Mouse (Mus musculus): ENCODE results near the gene Uhrf1. TPM values are rescaled to one million over a fixed set of nuclear protein-coding genes. Genes with fewer than 3 reads are reported as not detected.
A peak's percentile ranks its signal among the peaks of the same experiment; 100 is the strongest.

The Uhrf1 gene
- total RNA-seq, 1 experiment from 2014 or later, result 25.6 TPM

DNA sequence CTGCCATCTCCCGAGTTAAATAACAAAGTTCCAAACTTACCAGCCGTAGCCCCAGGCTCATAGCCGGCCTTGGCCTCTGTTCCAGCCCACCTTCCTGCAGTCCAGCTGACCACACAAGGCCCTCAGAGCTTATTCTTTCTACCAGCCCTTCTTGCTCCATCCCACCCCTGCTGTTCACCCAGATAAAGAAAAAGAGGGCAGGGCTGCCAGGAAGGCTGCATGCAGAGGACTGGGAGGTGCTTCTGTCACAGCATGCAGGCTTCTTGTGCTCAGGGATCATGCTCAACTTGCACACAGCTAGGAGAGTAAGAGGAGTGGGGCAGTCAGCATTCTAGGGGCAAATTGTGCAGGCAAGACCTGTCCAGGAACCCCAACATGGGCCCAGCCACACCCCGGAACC is 45.0 kb downstream of the Uhrf1 start:
- no peak for DNase-seq

DNA sequence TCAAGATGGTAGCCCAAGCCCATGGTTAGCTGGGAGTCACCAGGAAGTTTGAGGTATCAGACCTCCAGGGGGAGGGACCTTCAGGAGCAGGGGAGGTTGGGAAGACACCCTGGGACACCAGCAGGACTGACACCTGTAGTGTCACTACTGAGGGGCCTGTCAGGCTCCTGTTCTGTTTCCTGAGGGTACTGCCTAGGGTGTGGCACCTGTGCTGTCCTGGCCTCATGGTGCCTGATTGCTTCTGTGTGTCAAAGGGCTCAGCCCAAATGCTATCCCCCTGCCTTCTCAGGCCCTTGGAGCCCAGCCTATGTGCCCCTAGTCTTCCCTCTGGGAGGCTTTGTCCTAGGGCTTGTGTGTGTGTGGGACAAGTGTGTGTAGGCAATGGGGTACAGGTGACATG is 45.5 kb downstream of the Uhrf1 start:
- DNase-seq, result no peak

DNA sequence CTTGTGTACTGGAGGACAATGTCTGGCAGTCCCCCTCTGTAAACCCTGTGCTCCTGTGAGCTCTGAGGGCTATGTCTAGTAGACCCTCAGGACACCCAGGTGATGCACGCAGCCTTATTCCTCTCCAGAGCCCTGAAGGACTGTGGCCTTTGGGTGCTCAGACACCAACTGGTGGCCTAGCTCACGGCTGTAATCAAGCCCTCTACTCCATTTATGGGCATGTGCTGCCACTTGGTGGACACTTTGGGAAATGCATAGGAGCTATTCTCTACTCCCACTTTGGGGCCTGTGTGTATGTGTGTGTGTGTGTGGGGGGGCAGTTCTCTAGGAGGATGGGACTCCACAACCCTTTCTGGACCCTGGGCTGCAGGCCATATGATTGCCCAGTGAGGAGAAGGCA is 47.6 kb downstream of the Uhrf1 start:
- DNase-seq, result peak; percentile 88

DNA sequence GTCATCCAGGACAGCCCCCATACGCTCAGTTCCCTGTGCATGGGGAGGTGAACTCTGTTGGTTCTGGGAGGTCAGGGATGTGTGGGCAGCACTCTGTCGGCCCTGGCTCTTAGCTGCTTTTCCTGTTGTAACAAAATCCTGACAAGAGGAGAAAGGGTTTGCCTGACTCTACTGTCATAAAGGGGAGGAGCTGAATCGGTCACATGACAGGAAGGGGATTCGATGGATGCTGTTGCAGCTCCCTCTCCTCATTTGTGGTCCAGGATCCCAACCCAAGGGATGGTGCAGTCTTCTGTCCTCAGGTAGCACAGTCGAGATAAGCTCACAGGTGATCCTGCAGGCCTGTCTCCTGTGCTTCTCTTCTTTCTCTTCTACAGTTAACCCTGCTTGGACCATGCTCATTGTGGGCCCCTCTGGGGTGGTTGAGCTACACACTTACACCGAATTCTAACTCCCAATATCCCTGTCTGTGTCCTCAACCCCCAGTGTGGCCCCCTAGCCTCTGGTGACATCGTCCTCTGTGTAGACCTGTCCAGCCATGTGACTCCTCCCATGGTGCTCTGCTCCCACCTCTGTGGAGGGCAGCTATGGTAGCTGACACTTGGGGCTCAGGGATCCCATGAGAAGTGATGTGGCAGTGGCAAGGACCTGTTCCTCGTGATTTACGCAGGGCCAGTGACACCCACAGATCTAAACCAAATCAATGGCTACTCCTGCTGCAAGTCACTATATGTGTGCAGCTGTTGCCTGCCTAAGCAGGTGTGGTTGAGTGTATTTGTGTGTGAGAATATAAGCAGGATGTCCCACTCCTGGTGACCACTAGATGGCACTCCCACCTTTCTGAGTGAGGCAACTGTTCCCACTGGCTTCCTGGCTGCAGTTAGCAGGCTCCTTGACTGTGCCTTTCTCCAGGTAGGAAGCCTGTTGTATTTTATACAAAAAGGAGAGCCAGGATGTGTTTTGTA is 54.1 kb downstream of the Uhrf1 start:
- peak; percentile 84 for DNase-seq

DNA sequence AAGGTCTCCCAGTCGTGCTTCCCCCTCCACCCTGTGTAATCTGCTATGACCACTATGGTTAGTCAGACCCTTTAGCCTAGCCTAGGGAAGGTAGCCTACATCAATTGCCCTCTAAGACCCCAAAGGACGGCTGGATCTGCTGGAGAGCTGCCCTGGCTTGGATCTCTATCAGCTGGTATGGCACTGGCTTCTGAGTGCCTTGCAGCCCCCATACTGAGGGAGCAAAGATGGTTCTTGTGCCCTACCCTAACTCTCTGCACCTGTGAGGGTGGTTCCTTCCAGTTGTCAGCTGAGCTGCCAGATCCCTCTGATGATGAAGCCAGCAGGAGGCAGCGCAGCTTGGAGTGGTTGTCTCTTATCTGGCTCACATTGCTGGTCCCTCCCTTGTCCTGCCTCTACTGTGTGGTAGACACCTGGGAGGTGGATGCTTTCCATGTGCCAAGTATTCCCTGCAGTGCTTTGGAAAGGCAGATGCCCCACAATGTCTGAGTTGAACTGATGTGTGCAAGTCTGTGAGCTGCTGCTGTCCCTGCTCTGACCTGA is 56.1 kb downstream of the Uhrf1 start:
- no peak for DNase-seq

DNA sequence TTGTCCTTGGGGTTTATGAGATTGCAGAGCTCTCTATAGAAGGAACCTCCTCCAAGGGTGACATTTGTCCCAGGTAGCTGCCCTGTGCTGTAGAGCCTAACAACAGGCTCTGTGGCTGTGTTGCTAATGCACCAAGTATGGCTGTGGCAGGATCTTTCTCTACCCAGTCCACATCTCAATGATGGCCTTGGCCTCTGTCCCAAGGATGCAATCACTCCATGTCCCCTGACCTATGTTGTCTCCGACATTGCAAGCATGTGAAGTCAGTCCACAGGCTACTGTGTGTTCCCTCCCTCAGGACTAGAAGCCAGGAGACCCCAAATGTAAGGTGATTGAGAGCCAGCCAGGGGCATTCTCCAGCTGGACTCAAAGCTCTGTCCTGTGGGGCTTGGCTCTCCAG is 56.7 kb downstream of the Uhrf1 start:
- DNase-seq, result peak; percentile 57

DNA sequence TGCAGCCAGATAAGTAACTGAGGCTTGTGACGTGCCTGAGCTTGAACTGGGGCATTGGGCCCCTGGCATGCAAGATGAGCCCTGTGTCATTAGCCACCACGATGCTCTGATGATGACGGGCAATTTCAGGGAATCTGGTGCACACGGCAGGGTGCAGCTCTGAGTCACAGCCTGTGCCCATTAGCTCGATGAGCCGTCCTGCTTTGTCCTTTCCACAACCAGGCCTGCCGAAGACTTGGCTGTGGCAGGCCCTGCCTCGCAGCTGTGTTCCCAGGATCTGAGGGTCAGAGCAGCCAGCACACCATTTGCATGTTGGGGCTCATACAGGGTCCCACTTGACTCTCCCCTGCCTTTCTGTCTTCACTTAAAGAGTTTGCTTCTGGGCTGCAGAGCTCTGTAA is 57.3 kb downstream of the Uhrf1 start:
- peak; percentile 59 for DNase-seq

DNA sequence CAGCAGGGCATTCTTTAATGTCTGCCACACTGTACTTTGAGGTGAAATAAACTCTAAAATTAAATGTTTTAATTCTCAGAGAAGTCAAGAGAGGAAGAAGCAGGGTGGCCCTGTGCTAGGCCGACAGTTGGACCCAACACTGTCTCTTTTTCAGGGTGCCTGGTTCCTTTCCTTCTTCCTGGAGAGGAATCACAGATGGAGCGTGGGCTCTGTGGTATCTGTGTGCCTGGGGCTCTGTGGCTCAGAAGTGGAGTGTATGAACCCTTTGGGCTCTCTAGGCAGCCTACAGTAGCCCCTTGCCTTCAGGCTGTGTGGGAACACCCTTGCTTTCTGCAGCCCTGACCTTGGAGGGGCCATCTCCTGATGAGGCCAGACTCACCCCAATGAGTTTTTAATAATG is 58.4 kb downstream of the Uhrf1 start:
- no peak for DNase-seq

DNA sequence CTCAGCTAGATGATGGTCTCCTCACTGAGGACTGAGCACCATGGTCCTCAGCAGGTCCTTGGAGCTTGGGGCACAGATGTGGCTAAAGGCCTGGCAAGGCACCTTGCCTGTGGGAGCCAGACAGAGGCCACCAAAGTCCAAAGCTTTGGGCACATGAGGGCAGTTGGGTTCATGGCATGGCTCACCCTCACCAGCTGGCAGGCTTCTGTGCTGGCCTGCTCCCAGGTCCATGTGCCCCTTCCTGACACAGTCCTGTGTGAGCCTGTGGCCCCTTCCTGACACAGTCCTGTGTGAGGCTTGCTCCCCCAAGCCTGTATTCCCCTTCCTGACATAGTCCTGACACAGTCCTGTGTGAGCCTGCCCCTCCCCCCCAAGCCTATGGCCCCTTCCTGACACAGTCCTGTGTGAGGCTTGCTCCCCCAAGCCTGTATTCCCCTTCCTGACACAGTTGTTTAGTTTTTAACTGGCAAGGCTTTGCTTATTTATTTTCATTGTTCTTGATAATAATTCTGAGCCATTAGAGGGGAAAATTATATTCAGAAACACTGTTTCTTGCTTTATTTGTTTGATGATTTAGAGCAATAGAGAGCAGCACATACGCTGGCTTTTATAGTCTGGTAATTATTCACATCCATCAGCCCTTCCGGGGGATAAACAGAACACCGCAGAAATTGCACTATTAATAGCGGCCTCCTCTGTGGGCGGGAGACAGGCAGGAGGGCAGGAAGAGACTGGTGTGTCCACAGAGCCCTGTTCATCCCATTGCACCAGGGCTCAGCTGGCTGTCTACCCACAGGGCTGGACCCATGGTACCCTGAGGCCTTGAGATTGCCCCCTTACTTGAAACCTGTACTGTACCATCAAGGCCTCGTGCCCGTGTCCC is 62.9 kb downstream of the Uhrf1 start:
- DNase-seq, result no peak

DNA sequence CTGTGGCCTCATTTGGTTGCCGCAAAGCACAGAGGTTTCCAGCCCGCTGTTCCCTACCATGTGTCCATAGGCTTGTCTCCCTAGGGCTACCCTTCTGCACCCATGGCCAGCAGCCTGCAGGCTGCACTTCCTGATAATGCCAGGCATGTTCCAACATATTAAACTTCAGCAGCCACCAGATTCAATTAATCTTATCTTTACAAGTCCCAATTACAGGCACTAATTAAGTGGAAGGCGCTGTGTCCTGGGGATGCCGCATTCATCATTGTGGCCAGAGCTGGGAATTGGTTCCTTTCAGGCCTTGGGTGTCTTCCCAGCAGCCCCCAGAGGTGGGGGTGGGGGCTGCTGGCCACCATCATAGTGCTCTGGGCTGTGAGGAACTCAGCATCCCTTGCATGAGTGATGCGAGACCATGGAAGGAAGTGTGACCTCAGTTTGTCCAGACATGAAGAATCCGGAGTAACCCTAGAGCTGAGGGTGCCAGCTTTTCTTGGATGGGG is 65.2 kb downstream of the Uhrf1 start:
- no peak for DNase-seq

DNA sequence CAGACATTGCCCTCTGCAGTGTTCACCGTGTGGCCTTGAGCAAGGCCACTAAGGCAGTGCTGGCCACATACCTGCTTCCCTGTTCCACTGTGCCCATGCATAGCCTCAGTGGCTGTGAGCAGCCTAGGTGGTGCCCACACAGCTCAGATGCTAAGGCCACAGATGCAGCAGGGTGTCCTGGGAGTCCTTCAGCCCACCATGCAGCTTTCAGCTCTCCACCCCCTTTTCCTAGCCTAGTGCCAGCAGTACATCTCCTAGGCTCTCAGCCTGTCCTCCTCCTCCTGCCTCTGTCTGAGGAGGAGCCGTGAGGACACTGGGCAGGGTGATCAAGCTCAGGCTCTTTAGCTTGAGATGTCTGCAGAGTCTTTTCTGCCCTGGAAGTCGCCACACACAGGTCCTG is 67.0 kb downstream of the Uhrf1 start:
- no peak for DNase-seq

DNA sequence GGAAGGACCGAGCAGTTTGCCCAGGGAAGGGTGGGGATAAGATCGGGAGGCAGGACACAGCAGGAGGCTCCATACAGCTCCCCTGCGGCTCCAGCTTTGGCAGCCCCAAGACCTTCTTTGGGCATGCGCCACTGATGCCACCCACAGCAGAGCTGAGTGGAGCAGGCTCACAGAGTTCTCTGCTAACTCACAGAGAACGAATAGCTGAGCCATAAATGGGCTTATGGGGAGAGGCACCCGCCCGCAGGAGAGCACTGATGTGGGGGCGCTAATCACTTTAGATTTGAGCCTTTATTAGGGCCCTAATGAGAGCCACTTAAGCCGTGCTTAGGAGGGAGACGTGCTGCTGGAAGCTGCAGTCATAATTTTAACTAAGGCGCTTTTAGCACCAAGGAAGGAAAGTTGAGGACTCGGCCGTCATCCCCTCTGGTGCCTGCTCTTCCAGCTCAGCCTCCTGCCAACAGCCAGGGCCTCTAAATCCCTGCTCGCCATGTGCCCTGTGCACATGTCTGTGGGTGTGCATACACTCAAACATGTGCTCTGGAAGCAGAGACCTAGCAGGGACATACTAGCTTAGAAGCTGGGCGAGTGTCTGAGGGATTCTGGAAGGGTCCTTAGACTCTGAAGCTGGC is 68.0 kb downstream of the Uhrf1 start:
- DNase-seq, result no peak

DNA sequence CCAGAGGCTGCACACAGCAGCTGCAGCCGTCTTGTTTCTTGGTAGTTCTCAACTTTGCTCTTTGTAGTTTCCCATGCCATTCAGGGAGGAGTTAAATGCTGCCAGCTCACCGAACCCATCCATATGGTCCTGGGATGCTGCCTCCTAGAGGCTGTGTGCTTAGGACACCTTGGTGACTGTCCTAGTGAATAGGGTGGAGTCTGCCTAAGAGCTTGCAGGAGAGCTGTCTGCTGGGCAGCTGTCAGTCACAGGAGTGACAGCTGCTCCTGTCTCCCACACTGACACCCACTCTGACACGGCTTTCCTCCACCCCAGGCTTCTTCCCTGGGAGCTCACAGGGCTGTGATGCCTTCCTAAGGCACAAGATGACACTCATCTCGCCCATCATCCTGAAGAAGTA is 69.0 kb downstream of the Uhrf1 start:
- DNase-seq, result no peak

Other genes starting within 250 kb of the Uhrf1 start
- 65.6 and 79.5 TPM in 2 replicates for gene Ubxn6, start 228.3 kb upstream of the Uhrf1 start, total RNA-seq (2021)
- gene Hdgfl2, start 223.7 kb upstream of the Uhrf1 start, total RNA-seq (2021), result 52.5 and 60.1 TPM in 2 replicates
- gene Plin4, start 193.5 kb upstream of the Uhrf1 start, total RNA-seq (2021), result 76.6 and 87.5 TPM in 2 replicates
- gene Plin5, start 185.7 kb upstream of the Uhrf1 start, total RNA-seq (2021), result 91.4 and 109 TPM in 2 replicates
- 58.3 and 63.2 TPM in 2 replicates for gene Lrg1, start 181.3 kb upstream of the Uhrf1 start, total RNA-seq (2021)
- 11.9 and 15.2 TPM in 2 replicates for gene Sema6b, start 163.0 kb upstream of the Uhrf1 start, total RNA-seq (2021)
- gene Tnfaip8l1, start 140.8 kb upstream of the Uhrf1 start, total RNA-seq (2021), result 8.2 and 8.6 TPM in 2 replicates
- gene Mydgf, start 119.4 kb upstream of the Uhrf1 start, total RNA-seq (2021), result 61.6 and 63.5 TPM in 2 replicates
- gene Dpp9, start 84.4 kb upstream of the Uhrf1 start, total RNA-seq (2021), result 31.5 and 33.4 TPM in 2 replicates
- 27.1 and 29.5 TPM in 2 replicates for gene Fem1a, start 46.5 kb upstream of the Uhrf1 start, total RNA-seq (2021)
- gene Ticam1, start 26.5 kb upstream of the Uhrf1 start, total RNA-seq (2021), result 18.7 and 20.9 TPM in 2 replicates
- gene Plin3, start 10.4 kb upstream of the Uhrf1 start, total RNA-seq (2021), result 76.9 and 106 TPM in 2 replicates
- not detected in 2 replicates for gene Arrdc5, start 3.0 kb upstream of the Uhrf1 start, total RNA-seq (2021)
- gene Kdm4b, start 22.7 kb downstream of the Uhrf1 start, total RNA-seq (2021), result 40.1 and 46.2 TPM in 2 replicates
- gene Ptprs, start 173.2 kb downstream of the Uhrf1 start, total RNA-seq (2021), result 97.0 and 102 TPM in 2 replicates
- gene Znrf4, start 209.1 kb downstream of the Uhrf1 start, total RNA-seq (2021), result not detected in 2 replicates